Comparison of ENCODE assay signal across 13 mouse cellular contexts in the genomic region with DNA sequence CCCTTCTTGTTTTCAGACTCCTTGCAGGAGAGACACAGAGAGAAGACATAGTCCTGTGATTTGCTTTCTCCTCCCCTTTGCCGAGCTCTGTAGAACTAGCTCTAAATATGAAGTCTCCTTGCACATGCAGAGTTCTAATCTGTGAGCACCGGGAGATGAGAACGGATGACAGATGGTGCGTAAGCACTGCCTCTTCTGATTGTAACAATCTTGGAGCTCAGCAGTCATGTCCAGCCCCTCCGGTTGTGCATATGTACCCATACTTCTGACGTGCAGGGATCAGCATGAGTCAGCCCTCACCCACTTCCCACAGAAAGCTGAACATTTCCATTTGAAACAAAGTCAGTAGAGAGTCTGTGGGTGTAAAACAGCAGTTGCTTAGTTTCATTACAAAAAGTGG. TPM values are rescaled to one million over a fixed set of nuclear protein-coding genes. Genes with fewer than 3 reads are reported as not detected.
DNase-seq lines count a peak whose midpoint lies in the region; ATAC-seq lines count a peak whose summit lies in the region.
"Had no signal": no experiment of that assay in that cellular context is flagged by ENCODE, and none has a peak within 500 bp of the region (broad histone marks: within the 10 kb centered on the region; RNA-seq: fewer than 3 reads in every experiment).

No protein-coding gene starts in this region.

- no peaks in the 10 kb centered on the region; the same call in 1 of the 2 replicates for H3K4me1 ChIP-seq in heart, embryonic 12.5 days (replicated peaks)

- H3K9me3 ChIP-seq in heart, embryonic 12.5 days (replicated peaks), result peaks cover 4% of the 10 kb centered on the region; the same call in 1 of the 2 replicates
- H3K9me3 ChIP-seq: forebrain, embryonic 12.5 days; G1E; neural tube, embryonic 13.5 days had no signal

- no peak overlapping the region for H3K9ac ChIP-seq in heart, embryonic 12.5 days
- H3K9ac ChIP-seq: forebrain, embryonic 12.5 days; neural tube, embryonic 13.5 days had no signal

- intact Hi-C loops in left cerebral cortex, postnatal 14 days (cut with DNase I), result loop anchor here (5.0 kb wide), 1 partner anchor 64 kb away; no protein-coding TSS in a partner anchor

- H3K4me3 ChIP-seq in heart, embryonic 12.5 days, result no peak overlapping the region
- H3K4me3 ChIP-seq: forebrain, embryonic 12.5 days; neural tube, embryonic 13.5 days had no signal

- no peak for ATAC-seq in heart, embryonic 12.5 days (ENCODE audit: insufficient number of reproducible peaks, low FRiP score)

- no peak overlapping the region for H3K4me2 ChIP-seq in heart, embryonic 12.5 days
- H3K4me2 ChIP-seq: forebrain, embryonic 12.5 days; neural tube, embryonic 13.5 days had no signal

- no peaks in the 10 kb centered on the region for H3K27me3 ChIP-seq in heart, embryonic 12.5 days (replicated peaks)

- H3K27ac ChIP-seq in heart, embryonic 12.5 days (ENCODE audit: poor library complexity, severe bottlenecking), result no peak overlapping the region
- H3K27ac ChIP-seq: forebrain, embryonic 12.5 days; neural tube, embryonic 13.5 days had no signal

- DNase-seq in right cerebral cortex, adult 18-20 months, result peak; percentile 92
- no peak for DNase-seq in right cerebral cortex, postnatal 4 days
- peak; percentile 75 to 86 for DNase-seq in frontal cortex, postnatal 36 days (ENCODE audit: low spot score in 2 of 2)
- DNase-seq in left cerebral cortex, postnatal 14 days (ENCODE audit: low spot score in 2 of 2), result peak; percentile 73 to 76
- DNase-seq in kidney, postnatal 36 days, result no peak
- DNase-seq in B cell, adult 2 months, result no peak
- DNase-seq: heart, postnatal 36 days; kidney, adult 2 months had no signal

- WGBS in heart, embryonic 12.5 days, result 75% methylated on average over 6 of the region's 6 CpGs

- no peaks in the 10 kb centered on the region for H3K36me3 ChIP-seq in heart, embryonic 12.5 days
- H3K36me3 ChIP-seq: forebrain, embryonic 12.5 days; G1E; neural tube, embryonic 13.5 days had no signal

RNA-seq across cellular contexts. Expression of a gene that starts 5.2 kb away (rescaled TPM):
- 1 to 10 TPM; 1.4 to 2.7 TPM for total RNA-seq in left cerebral cortex, postnatal 14 days (2021)
- 2.5 and 3.0 TPM in 2 replicates for polyA plus RNA-seq in heart, embryonic 12.5 days (2016; fragmentation: Nextera tagmentation; extraction: Ambion mirVana)
- total RNA-seq: G1E had no signal
- polyA plus RNA-seq: G1E had no signal

RNA-seq across cellular contexts. Expression of a gene that starts 58.5 kb away (rescaled TPM):
- 1 to 10 TPM; 5.5 to 7.2 TPM for total RNA-seq in left cerebral cortex, postnatal 14 days (2021)
- 10.1 and 10.6 TPM in 2 replicates for polyA plus RNA-seq in heart, embryonic 12.5 days (2016; fragmentation: Nextera tagmentation; extraction: Ambion mirVana)
- total RNA-seq: granulocyte monocyte progenitor cell, adult 5-6 weeks had no signal
- polyA plus RNA-seq: G1E had no signal

Comparison
In these comparisons a context has a peak if more than half of its experiments do, and no peak if none do; other contexts are left out.
1. DNase-seq: peak in right cerebral cortex, adult 18-20 months (single experiment), frontal cortex, postnatal 36 days (2 of 2) and left cerebral cortex, postnatal 14 days (2 of 2); none in right cerebral cortex, postnatal 4 days (single experiment), kidney, postnatal 36 days (0 of 2) and B cell, adult 2 months (0 of 2).